Comparison of ENCODE assay signal across 9 mouse cellular contexts in the genomic region with DNA sequence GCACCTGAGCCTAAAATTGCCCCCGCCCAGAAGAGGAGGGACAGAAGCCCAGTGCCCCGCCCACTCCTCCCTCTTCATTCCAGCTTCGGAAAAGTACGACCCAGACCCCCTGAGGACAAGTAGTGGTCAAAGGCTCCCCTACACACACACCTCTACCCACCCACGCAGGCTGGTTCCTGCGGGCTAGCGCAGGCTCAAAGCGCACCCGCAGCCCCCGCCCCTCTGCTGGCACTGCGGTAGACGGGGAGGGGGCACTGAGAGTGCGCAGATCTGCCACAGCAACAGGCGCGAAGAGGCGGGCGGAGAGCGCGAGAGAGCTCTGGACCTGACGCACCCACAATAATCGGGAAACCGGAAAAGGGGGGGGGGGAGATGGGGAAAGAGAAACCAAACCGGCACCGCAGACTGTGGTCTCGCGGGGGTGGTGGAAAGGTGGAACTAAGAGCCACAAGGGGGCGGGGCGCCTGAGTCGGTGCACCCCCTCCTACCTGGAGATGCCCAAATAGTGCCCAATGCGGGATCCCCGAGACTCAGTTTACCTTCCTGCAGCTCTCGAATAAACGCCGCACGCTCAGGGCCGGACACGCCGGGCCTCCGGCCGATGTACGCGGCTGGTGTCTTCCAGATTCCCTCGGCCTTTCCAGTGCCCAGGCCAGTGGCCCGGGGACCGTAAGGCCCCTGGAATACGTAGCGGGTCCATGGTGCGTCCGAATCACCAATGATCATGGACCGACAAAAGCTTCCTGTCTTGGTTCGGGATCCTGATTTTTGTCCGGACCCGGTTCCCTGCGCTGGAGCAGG. TPM values are rescaled to one million over a fixed set of nuclear protein-coding genes. Genes with fewer than 3 reads are reported as not detected.
DNase-seq lines count a peak whose midpoint lies in the region; ATAC-seq and TF ChIP-seq lines count a peak whose summit lies in the region.
"Had no signal": no experiment of that assay in that cellular context is flagged by ENCODE, and none has a peak within 500 bp of the region (broad histone marks: within the 10 kb centered on the region; RNA-seq: fewer than 3 reads in every experiment).

No protein-coding gene starts in this region.

- H3K36me3 ChIP-seq in C2C12 (ENCODE audit: control insufficient read depth, insufficient read depth) (no peaks in the 10 kb centered on the region), ES-E14 (ENCODE audit: control insufficient read depth, insufficient read depth, low read length, poor library complexity, severe bottlenecking) (peaks cover 23% of the 10 kb centered on the region)
- no peaks in the 10 kb centered on the region for H3K36me3 ChIP-seq in heart, postnatal 0 days (replicated peaks; ENCODE audit: control insufficient read depth, insufficient read depth, low read length)

- H3K4me1 ChIP-seq in ES-E14 (ENCODE audit: control insufficient read depth in 2 of 2, insufficient read depth in 2 of 2, low read length in 2 of 2, poor library complexity in 1 of 2): peaks cover 0 to 18% of the 10 kb centered on the region in 2 experiments; a peak in 2 of 4 replicates
- no peaks in the 10 kb centered on the region for H3K4me1 ChIP-seq in heart, postnatal 0 days (ENCODE audit: control insufficient read depth, insufficient read depth)

- under 1% methylated on average over 54 of the region's 54 CpGs for WGBS in heart, postnatal 0 days

- peak; percentile 22; the same call in 1 of the 2 replicates for ATAC-seq in heart, postnatal 0 days (ENCODE audit: insufficient read depth, low read depth)

- peak overlapping the region; percentile 100 for H3K4me2 ChIP-seq in heart, postnatal 0 days (ENCODE audit: low read depth, low read length)

- no peaks in the 10 kb centered on the region for H3K79me2 ChIP-seq in C2C12 (ENCODE audit: control insufficient read depth, insufficient read depth)

- no peaks in the 10 kb centered on the region for H3K9me3 ChIP-seq in ES-E14 (ENCODE audit: control insufficient read depth, insufficient read depth, low read depth, low read length)
- H3K9me3 ChIP-seq in heart, postnatal 0 days (replicated peaks; ENCODE audit: control insufficient read depth, low read length): no peaks in the 10 kb centered on the region

- peak overlapping the region; percentile 69 for H3ac ChIP-seq in C2C12 (ENCODE audit: control insufficient read depth, insufficient read length, low read depth)

- no peak for TF ChIP-seq CTCF in C2C12 (IDR thresholded peaks at IDR 0.05; ENCODE audit: control insufficient read depth, insufficient read depth, insufficient read length)
- TF ChIP-seq CTCF in heart, postnatal 0 days (IDR thresholded peaks at IDR 0.05; ENCODE audit: low read depth): no peak

- DNase-seq in ES-E14 (ENCODE audit: low read depth, low spot score): no peak
- peak; percentile 55 to 60 for DNase-seq in cerebellum, postnatal 14 days
- no peak for DNase-seq in heart, postnatal 0 days (ENCODE audit: low spot score)
- peak; percentile 67 for DNase-seq in layer of hippocampus, adult 9-11 months
- peak; percentile 59 for DNase-seq in lung, postnatal 10 days
- peak; percentile 70 to 80 for DNase-seq in right cerebral cortex, postnatal 10 days (ENCODE audit: low spot score in 2 of 2)
- DNase-seq in gastrocnemius, adult 8-10 months (ENCODE audit: low spot score in 2 of 2): no peak

- in situ Hi-C loops in ES-E14 (cut with MboI; ENCODE audit: low sequenced_read_pairs in 2 of 2, unreplicated experiment in 2 of 2): no loop called here

- peaks cover 13% of the 10 kb centered on the region for H3K27me3 ChIP-seq in C2C12 (ENCODE audit: control insufficient read depth, insufficient read depth, insufficient read length)
- H3K27me3 ChIP-seq in heart, postnatal 0 days (ENCODE audit: control insufficient read depth, insufficient read depth, low read length): peaks cover 54% of the 10 kb centered on the region

- H3K4me3 ChIP-seq in C2C12 (ENCODE audit: insufficient read depth, poor library complexity, severe bottlenecking): peak overlapping the region; percentile 43
- H3K4me3 ChIP-seq in ES-E14 (ENCODE audit: insufficient read depth in 1 of 2, low read depth in 1 of 2, low read length in 2 of 2, poor library complexity in 1 of 2, severe bottlenecking in 1 of 2): peak overlapping the region; percentile 83 to 84
- peak overlapping the region; percentile 68 for H3K4me3 ChIP-seq in heart, postnatal 0 days (ENCODE audit: low read depth, low read length)

- H3K27ac ChIP-seq in ES-E14 (ENCODE audit: insufficient read depth, low read depth, low read length, poor library complexity, severe bottlenecking): no peak overlapping the region
- no peak overlapping the region for H3K27ac ChIP-seq in heart, postnatal 0 days (ENCODE audit: low read depth)

- H3K79me3 ChIP-seq in C2C12 (ENCODE audit: low read depth): no peaks in the 10 kb centered on the region

- no peak for TF ChIP-seq EP300 in heart, postnatal 0 days (IDR thresholded peaks at IDR 0.05; ENCODE audit: low read depth)

- peak overlapping the region; percentile 69 for H3K9ac ChIP-seq in ES-E14 (ENCODE audit: insufficient read depth, low read depth, low read length, poor library complexity, severe bottlenecking)
- peak overlapping the region; percentile 64 for H3K9ac ChIP-seq in heart, postnatal 0 days (replicated peaks; ENCODE audit: low read depth, low read length)

TF ChIP-seq in C2C12, 6 proteins besides CTCF, POLR2A, EP300 and RAD21:
- TF ChIP-seq CEBPB (IDR thresholded peaks at IDR 0.05; ENCODE audit: low read depth) (no peak), MAX (IDR thresholded peaks at IDR 0.05) (no peak), MYOG (IDR thresholded peaks at IDR 0.05; ENCODE audit: control insufficient read depth, extremely low read depth, insufficient read length) (no peak), USF1 (IDR thresholded peaks at IDR 0.05; ENCODE audit: low read depth) (no peak), MYOD1 (IDR thresholded peaks at IDR 0.05; ENCODE audit: control insufficient read depth, insufficient read length, low read depth) (no peak), FOSL1 (IDR thresholded peaks at IDR 0.05; ENCODE audit: insufficient read depth, low read length, poor library complexity, severe bottlenecking) (no peak)
TF ChIP-seq in C2C12: peak in this region for 0.

TF ChIP-seq in ES-E14, 5 proteins besides CTCF, POLR2A, EP300 and RAD21:
- TF ChIP-seq ZNF384 (IDR thresholded peaks at IDR 0.05; ENCODE audit: low read depth, low read length) (no peak), ZC3H11A (IDR thresholded peaks at IDR 0.05; ENCODE audit: borderline replicate concordance, low read depth, low read length) (no peak), MAFK (IDR thresholded peaks at IDR 0.05; ENCODE audit: insufficient read depth, low read depth, low read length) (no peak), HCFC1 (IDR thresholded peaks at IDR 0.05; ENCODE audit: borderline replicate concordance, insufficient read depth, low read length) (no peak), CHD2 (IDR thresholded peaks at IDR 0.05; ENCODE audit: low read depth, low read length) (no peak)

RNA-seq across cellular contexts. Expression of gene Hap1, which starts 0.6 kb away (rescaled TPM):
- 1.9 TPM for polyA plus RNA-seq in C2C12 (2012; fragmentation: generic; extraction: Trizol)
- total RNA-seq in ES-E14 (2012; rRNA removed): 21.4 and 34.2 TPM in 2 replicates
- total RNA-seq in heart, postnatal 0 days (2014; rRNA removed; ENCODE audit: low replicate concordance): 3.5 and 5.7 TPM in 2 replicates
- 2.0 TPM in 2 replicates for polyA plus RNA-seq in heart, postnatal 0 days (2015; fragmentation: Nextera tagmentation; extraction: Ambion mirVana)
- total RNA-seq in gastrocnemius, adult 8-10 months (2022): under 1 TPM in 2 of 4 experiments, not detected in 2; 0.16 TPM

RNA-seq across cellular contexts. Expression of gene Gast, which starts 21.1 kb away (rescaled TPM):
- polyA plus RNA-seq in C2C12 (2012; fragmentation: generic; extraction: Trizol): not detected
- total RNA-seq in ES-E14 (2012; rRNA removed): 1.6 and 2.9 TPM in 2 replicates
- not detected in 2 replicates for total RNA-seq in heart, postnatal 0 days (2014; rRNA removed; ENCODE audit: low replicate concordance)
- polyA plus RNA-seq in heart, postnatal 0 days (2015; fragmentation: Nextera tagmentation; extraction: Ambion mirVana): not detected in 2 replicates
- total RNA-seq in gastrocnemius, adult 8-10 months (2022): not detected
- total RNA-seq: heart, postnatal 10 days had no signal

RNA-seq across cellular contexts. Expression of gene Eif1, which starts 35.7 kb away (rescaled TPM):
- 1,136 TPM for polyA plus RNA-seq in C2C12 (2012; fragmentation: generic; extraction: Trizol)
- 322 and 326 TPM in 2 replicates for total RNA-seq in ES-E14 (2012; rRNA removed)
- 64.1 and 105 TPM in 2 replicates for total RNA-seq in heart, postnatal 0 days (2014; rRNA removed; ENCODE audit: low replicate concordance)
- 1,927 and 2,123 TPM in 2 replicates for polyA plus RNA-seq in heart, postnatal 0 days (2015; fragmentation: Nextera tagmentation; extraction: Ambion mirVana)
- 1,000 to 10,000 TPM; 1,612 to 1,857 (median 1,692) TPM for total RNA-seq in gastrocnemius, adult 8-10 months (2022)

RNA-seq across cellular contexts. Expression of gene Jup, which starts 42.2 kb away (rescaled TPM):
- polyA plus RNA-seq in C2C12 (2012; fragmentation: generic; extraction: Trizol): 127 TPM
- 97.6 and 101 TPM in 2 replicates for total RNA-seq in ES-E14 (2012; rRNA removed)
- total RNA-seq in heart, postnatal 0 days (2014; rRNA removed; ENCODE audit: low replicate concordance): 319 and 341 TPM in 2 replicates
- polyA plus RNA-seq in heart, postnatal 0 days (2015; fragmentation: Nextera tagmentation; extraction: Ambion mirVana): 135 and 142 TPM in 2 replicates
- total RNA-seq in gastrocnemius, adult 8-10 months (2022): 10 to 100 TPM; 52.8 to 86.6 (median 56.6) TPM

RNA-seq across cellular contexts. Expression of gene P3h4, which starts 59.3 kb away (rescaled TPM):
- 185 TPM for polyA plus RNA-seq in C2C12 (2012; fragmentation: generic; extraction: Trizol)
- 39.0 and 44.3 TPM in 2 replicates for total RNA-seq in ES-E14 (2012; rRNA removed)
- total RNA-seq in heart, postnatal 0 days (2014; rRNA removed; ENCODE audit: low replicate concordance): 58.0 and 66.1 TPM in 2 replicates
- polyA plus RNA-seq in heart, postnatal 0 days (2015; fragmentation: Nextera tagmentation; extraction: Ambion mirVana): 39.3 and 42.9 TPM in 2 replicates
- total RNA-seq in gastrocnemius, adult 8-10 months (2022): 1 to 10 TPM; 1.5 to 3.5 (median 2.3) TPM

Comparison
In these comparisons a context has a peak if more than half of its experiments do, and no peak if none do; other contexts are left out.
1. DNase-seq: peak in cerebellum, postnatal 14 days (2 of 2), layer of hippocampus, adult 9-11 months (single experiment), lung, postnatal 10 days (single experiment) and right cerebral cortex, postnatal 10 days (2 of 2); none in ES-E14 (single experiment), heart, postnatal 0 days (single experiment) and gastrocnemius, adult 8-10 months (0 of 2).
2. Peak in every context shown above with its lines, with median percentiles within 50 percentile points of each other: H3K4me3 ChIP-seq.